ENCODE assay signal across 33 mouse cellular contexts in the genomic region with DNA sequence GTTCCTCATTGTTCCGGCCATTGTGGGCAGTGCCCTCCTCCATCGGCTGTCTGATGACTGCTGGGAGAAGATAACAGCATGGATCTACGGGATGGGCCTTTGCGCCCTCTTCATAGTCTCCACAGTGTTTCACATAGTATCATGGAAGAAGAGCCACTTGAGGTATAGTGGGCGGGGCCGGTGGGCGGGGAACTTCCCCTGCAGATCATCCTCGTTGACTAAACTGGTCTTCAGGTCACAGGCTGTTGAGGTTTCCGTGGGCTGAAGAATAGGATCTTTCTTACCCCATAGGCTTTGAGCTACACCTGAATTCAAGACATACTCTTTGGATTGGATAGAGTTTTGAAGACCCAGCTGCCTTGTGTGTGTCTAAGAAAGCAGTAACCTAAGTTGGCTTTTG. TPM values are rescaled to one million over a fixed set of nuclear protein-coding genes. Genes with fewer than 3 reads are reported as not detected.
DNase-seq lines count a peak whose midpoint lies in the region; ATAC-seq lines count a peak whose summit lies in the region.
"Had no signal": no experiment of that assay in that cellular context is flagged by ENCODE, and none has a peak within 500 bp of the region (broad histone marks: within the 10 kb centered on the region; RNA-seq: fewer than 3 reads in every experiment).

No protein-coding gene starts in this region.

- H3K9me3 ChIP-seq in kidney, embryonic 15.5 days (replicated peaks), result no peaks in the 10 kb centered on the region
- H3K9me3 ChIP-seq in liver, embryonic 16.5 days (replicated peaks; ENCODE audit: control insufficient read depth, low read length), result no peaks in the 10 kb centered on the region
- no peaks in the 10 kb centered on the region for H3K9me3 ChIP-seq in hindbrain, embryonic 13.5 days
- H3K9me3 ChIP-seq: embryonic facial prominence, embryonic 13.5 days; heart, embryonic 12.5 days; limb, embryonic 10.5 days; limb, embryonic 15.5 days; neural tube, embryonic 15.5 days had no signal

- no peak overlapping the region for H3K27ac ChIP-seq in kidney, embryonic 15.5 days
- H3K27ac ChIP-seq in liver, embryonic 16.5 days (ENCODE audit: low read length), result 0 out of 2 replicates have a peak overlapping the region, but pooled peaks have one; percentile 4
- H3K27ac ChIP-seq in hindbrain, embryonic 13.5 days, result no peak overlapping the region; the same call in 1 of the 2 replicates
- H3K27ac ChIP-seq: embryonic facial prominence, embryonic 13.5 days; heart, adult 2 months; hindbrain, embryonic 14.5 days; limb, embryonic 10.5 days; limb, embryonic 15.5 days; macrophage; neural tube, embryonic 15.5 days had no signal

- peak; percentile 9 for DNase-seq in kidney, postnatal 10 days
- peak; percentile 70 for DNase-seq in CD4-positive, CD25-positive, alpha-beta regulatory T cell, adult 2 months (ENCODE audit: low read depth, low spot score)
- DNase-seq in spleen, postnatal 36 days (ENCODE audit: low spot score in 2 of 2), result no peak
- DNase-seq in gastrocnemius, postnatal 25 days, result no peak
- DNase-seq: cerebellum, adult 11 months; cerebellum, adult 9-10 months; cerebellum, postnatal 36 days; embryo, embryonic 11 days; gastrocnemius, postnatal 14 days; heart, postnatal 4 days; kidney, adult 18-20 months; midbrain, embryonic 14.5 days; retina, postnatal 1 day; right cerebral cortex, postnatal 25 days; spleen, adult 18-20 months; thymus, adult 2 months; thymus, postnatal 4 days had no signal

- H3K4me2 ChIP-seq in kidney, embryonic 15.5 days, result no peak overlapping the region
- H3K4me2 ChIP-seq in liver, embryonic 16.5 days (ENCODE audit: low read depth, low read length), result no peak overlapping the region
- H3K4me2 ChIP-seq in hindbrain, embryonic 13.5 days, result no peak overlapping the region
- H3K4me2 ChIP-seq: embryonic facial prominence, embryonic 13.5 days; heart, embryonic 12.5 days; hindbrain, embryonic 14.5 days; limb, embryonic 15.5 days; lung, embryonic 14.5 days; neural tube, embryonic 15.5 days had no signal

- no peak overlapping the region for H3K9ac ChIP-seq in kidney, embryonic 15.5 days
- no peak overlapping the region for H3K9ac ChIP-seq in liver, embryonic 16.5 days (ENCODE audit: low read depth, low read length)
- H3K9ac ChIP-seq in hindbrain, embryonic 13.5 days, result no peak overlapping the region
- H3K9ac ChIP-seq: embryonic facial prominence, embryonic 13.5 days; heart, embryonic 12.5 days; hindbrain, embryonic 14.5 days; limb, embryonic 15.5 days; lung, embryonic 14.5 days; neural tube, embryonic 15.5 days had no signal

- no peak for ATAC-seq in kidney, embryonic 15.5 days (replicated peaks; ENCODE audit: low FRiP score)
- ATAC-seq in granulocyte monocyte progenitor cell, adult 5-6 weeks (replicated peaks; ENCODE audit: poor library complexity, severe bottlenecking), result peak; percentile 40; the same call in 1 of the 2 replicates
- ATAC-seq in liver, embryonic 16.5 days (ENCODE audit: low read depth), result 0 out of 2 replicates have a peak, but pooled peaks have one; percentile 34
- no peak for ATAC-seq in hindbrain, embryonic 13.5 days (ENCODE audit: low FRiP score)
- ATAC-seq: forebrain, embryonic 16.5 days; inflammation-experienced regulatory T-cells, adult 6 months had no signal

- peaks cover 54% of the 10 kb centered on the region for H3K36me3 ChIP-seq in kidney, embryonic 15.5 days
- H3K36me3 ChIP-seq in liver, embryonic 16.5 days (ENCODE audit: control insufficient read depth, insufficient read depth), result peaks cover 18% of the 10 kb centered on the region
- peaks cover 66% of the 10 kb centered on the region for H3K36me3 ChIP-seq in hindbrain, embryonic 13.5 days

- 81% methylated on average over 9 of the region's 9 CpGs for WGBS in kidney, embryonic 15.5 days
- 42% methylated on average over 9 of the region's 9 CpGs for WGBS in liver, embryonic 16.5 days (ENCODE audit: insufficient replicate concordance)
- 87% methylated on average over 9 of the region's 9 CpGs for WGBS in hindbrain, embryonic 13.5 days

- no peaks in the 10 kb centered on the region for H3K27me3 ChIP-seq in kidney, embryonic 15.5 days
- no peaks in the 10 kb centered on the region for H3K27me3 ChIP-seq in liver, embryonic 16.5 days (ENCODE audit: control insufficient read depth, insufficient read depth, low read depth, low read length)
- H3K27me3 ChIP-seq in hindbrain, embryonic 13.5 days, result no peaks in the 10 kb centered on the region
- H3K27me3 ChIP-seq: embryonic facial prominence, embryonic 13.5 days; heart, embryonic 12.5 days; limb, embryonic 15.5 days; neural tube, embryonic 15.5 days had no signal

- H3K4me1 ChIP-seq in kidney, embryonic 15.5 days, result peaks cover 18% of the 10 kb centered on the region
- H3K4me1 ChIP-seq in liver, embryonic 16.5 days (ENCODE audit: control insufficient read depth, low read depth, low read length), result no peaks in the 10 kb centered on the region
- 0 out of 2 replicates have a peak, but pooled peaks cover 3% of the 10 kb centered on the region for H3K4me1 ChIP-seq in hindbrain, embryonic 13.5 days (replicated peaks)

- H3K4me3 ChIP-seq in kidney, embryonic 15.5 days (replicated peaks), result no peak overlapping the region
- H3K4me3 ChIP-seq in liver, embryonic 16.5 days (ENCODE audit: low read depth, low read length), result no peak overlapping the region
- no peak overlapping the region for H3K4me3 ChIP-seq in hindbrain, embryonic 13.5 days
- H3K4me3 ChIP-seq: embryonic facial prominence, embryonic 13.5 days; erythroblast, embryonic 14.5 days; heart, adult 2 months; heart, embryonic 12.5 days; limb, embryonic 10.5 days; limb, embryonic 15.5 days; neural tube, embryonic 15.5 days had no signal

RNA-seq across cellular contexts. Expression of a gene that starts 10.6 kb away (rescaled TPM):
- polyA plus RNA-seq in kidney, embryonic 15.5 days (2015; fragmentation: Nextera tagmentation; extraction: Ambion mirVana), result 36.6 and 38.0 TPM in 2 replicates
- 14.0 and 17.9 TPM in 2 replicates for total RNA-seq in granulocyte monocyte progenitor cell, adult 5-6 weeks (2014; fragmentation: Nextera tagmentation)
- 10.6 and 21.5 TPM in 2 replicates for total RNA-seq in granulocyte monocyte progenitor cell, adult 5-6 weeks (2017)
- polyA plus RNA-seq in liver, embryonic 16.5 days (2015; fragmentation: Nextera tagmentation; extraction: Ambion mirVana), result 11.5 and 12.2 TPM in 2 replicates
- polyA plus RNA-seq in hindbrain, embryonic 13.5 days (2015; fragmentation: Nextera tagmentation; extraction: Ambion mirVana), result 105 and 114 TPM in 2 replicates
- total RNA-seq in gastrocnemius, postnatal 25 days (2021), result 10 to 100 TPM in 1 of 2 experiments, 1 to 10 TPM in 1; 8.9 to 21.8 TPM

Comparison
In these comparisons a context has a peak if more than half of its experiments do, and no peak if none do; other contexts are left out.
1. DNase-seq: peak in kidney, postnatal 10 days (single experiment) and CD4-positive, CD25-positive, alpha-beta regulatory T cell, adult 2 months (single experiment); none in spleen, postnatal 36 days (0 of 2) and gastrocnemius, postnatal 25 days (single experiment).
2. ATAC-seq: peak in granulocyte monocyte progenitor cell, adult 5-6 weeks (single experiment) and liver, embryonic 16.5 days (single experiment); none in kidney, embryonic 15.5 days (single experiment) and hindbrain, embryonic 13.5 days (single experiment).